Mouse (Mus musculus) forebrain, embryonic 12.5 days (tissue): Measurements from ENCODE around the gene Osbpl11. TPM values are rescaled to one million over a fixed set of nuclear protein-coding genes. Genes with fewer than 3 reads are reported as not detected.
"Not testable (repeated sequence)": the region's sequence is repeated elsewhere in the genome, so short reads cannot be mapped to it uniquely, and the experiment has no call there.

Experiments
- ATAC-seq: fragments of 200-750 bp; cut with Nextera tagmentation; 2 replicates; pipeline ENCODE4 v1.8.0; 2017; ENCODE audit warnings: moderate TSS enrichment; ENCODE audit not compliant: low FRiP score
- H3K27ac ChIP-seq: fragments of 300-500 bp; sonication (generic); 2 replicates; pipeline ENCODE4 v1.5.1; 2016; ENCODE audit warnings: mild to moderate bottlenecking
- H3K27me3 ChIP-seq: fragments of 300-500 bp; sonication (generic); 2 replicates; pipeline ENCODE4 v1.6.1; 2016; ENCODE audit warnings: mild to moderate bottlenecking
- H3K36me3 ChIP-seq: fragments of 300-500 bp; sonication (generic); replicated peaks from 2 replicates; pipeline ENCODE4 v1.6.1; 2016; ENCODE audit warnings: mild to moderate bottlenecking
- H3K4me1 ChIP-seq: fragments of 300-500 bp; sonication (generic); 2 replicates; pipeline ENCODE4 v1.6.1; 2016
- H3K4me2 ChIP-seq: fragments of 300-500 bp; sonication (generic); 2 replicates; pipeline ENCODE4 v1.6.1; 2016; ENCODE audit warnings: mild to moderate bottlenecking, moderate library complexity
- H3K4me3 ChIP-seq: fragments of 300-500 bp; sonication (generic); replicated peaks from 2 replicates; pipeline ENCODE4 v1.5.1; 2016; ENCODE audit warnings: mild to moderate bottlenecking
- H3K9ac ChIP-seq: fragments of 300-500 bp; sonication (generic); 2 replicates; pipeline ENCODE4 v1.6.1; 2016; ENCODE audit warnings: mild to moderate bottlenecking
- H3K9me3 ChIP-seq: fragments of 300-500 bp; sonication (generic); 2 replicates; pipeline ENCODE4 v1.6.1; 2016
- WGBS: fragments of 180-500 bp; shearing (Covaris S2); methylation state at CpG from one replicate; pipeline ENCODE4 v1.1.7; 2016; 5-methylcytosine and 5-hydroxymethylcytosine counted together
- polyA plus RNA-seq: library from polyadenylated mRNA; unstranded; fragments of >200 nt; fragmentation: Nextera tagmentation; extraction: Ambion mirVana; gene quantifications from 2 replicates; pipeline ENCODE4 v1.2.1, GENCODE M21; 2016

The Osbpl11 gene
- polyA plus RNA-seq, 1 experiment from 2014 or later, result 27.8 TPM

GRCm38 (mm10) chr16:33216313-33217003 is 31.6 kb downstream of the Osbpl11 start:
- H3K27ac ChIP-seq, result peak overlapping the region; percentile 62
- H3K4me3 ChIP-seq, result no peak overlapping the region
- H3K4me2 ChIP-seq, result peak overlapping the region; percentile 27; the same call in 1 of the 2 replicates
- H3K4me1 ChIP-seq, result peaks cover 12% of the 10 kb centered on the region
- ATAC-seq, result peak; percentile 49; the same call in 1 of the 2 replicates
- H3K27me3 ChIP-seq, result no peaks in the 10 kb centered on the region
- H3K9me3 ChIP-seq, result no peaks in the 10 kb centered on the region
- WGBS, result 36% methylated on average over 9 of the region's 9 CpGs
- no peak overlapping the region for H3K9ac ChIP-seq
- H3K36me3 ChIP-seq, result peaks cover 19% of the 10 kb centered on the region

- not testable (repeated sequence) for H3K27ac ChIP-seq, H3K4me2 ChIP-seq, ATAC-seq, H3K4me3 ChIP-seq, H3K27me3 ChIP-seq, H3K9me3 ChIP-seq
- H3K4me1 ChIP-seq, result peaks cover 12% of the 10 kb centered on the region
- H3K9ac ChIP-seq, result peak overlapping the region; percentile 7; the same call in 1 of the 2 replicates
- H3K36me3 ChIP-seq, result peaks cover 19% of the 10 kb centered on the region
- WGBS, result 68% methylated on average over 3 of the region's 3 CpGs
Observed at GRCm38 (mm10) chr16:33217553-33218085, 32.7 kb downstream of the Osbpl11 start.

- Histone ChIP-seq H3K27ac (no peak overlapping the region), H3K36me3 (peaks cover 32% of the 10 kb centered on the region), H3K9me3 (no peaks in the 10 kb centered on the region), H3K4me1 (no peaks in the 10 kb centered on the region; the same call in 1 of the 2 replicates), H3K9ac (no peak overlapping the region), H3K4me3 (no peak overlapping the region), H3K27me3 (no peaks in the 10 kb centered on the region), H3K4me2 (no peak overlapping the region)
- no peak for ATAC-seq
- WGBS, result 94% methylated on average over 3 of the region's 3 CpGs
Observed at GRCm38 (mm10) chr16:33222482-33222881, 37.6 kb downstream of the Osbpl11 start.

GRCm38 (mm10) chr16:33224381-33224780 is 39.5 kb downstream of the Osbpl11 start:
- 87% methylated on average over 5 of the region's 5 CpGs for WGBS
- Histone ChIP-seq H3K36me3 (peaks cover 48% of the 10 kb centered on the region), H3K4me2 (no peak overlapping the region), H3K27ac (no peak overlapping the region), H3K4me3 (no peak overlapping the region), H3K9me3 (no peaks in the 10 kb centered on the region), H3K9ac (no peak overlapping the region), H3K27me3 (no peaks in the 10 kb centered on the region), H3K4me1 (no peaks in the 10 kb centered on the region)
- ATAC-seq, result no peak

GRCm38 (mm10) chr16:33234128-33234527 is 49.3 kb downstream of the Osbpl11 start:
- Histone ChIP-seq H3K4me1 (no peaks in the 10 kb centered on the region), H3K4me2 (no peak overlapping the region), H3K9me3 (no peaks in the 10 kb centered on the region), H3K27me3 (no peaks in the 10 kb centered on the region), H3K27ac (no peak overlapping the region), H3K36me3 (peaks cover 51% of the 10 kb centered on the region), H3K4me3 (no peak overlapping the region), H3K9ac (no peak overlapping the region)
- 81% methylated on average over 12 of the region's 12 CpGs for WGBS
- ATAC-seq, result no peak

GRCm38 (mm10) chr16:33236151-33236550 is 51.3 kb downstream of the Osbpl11 start:
- no peak for ATAC-seq
- 93% methylated on average over 6 of the region's 6 CpGs for WGBS

GRCm38 (mm10) chr16:33239305-33239704 is 54.4 kb downstream of the Osbpl11 start:
- Histone ChIP-seq H3K4me2 (no peak overlapping the region), H3K4me3 (no peak overlapping the region), H3K27me3 (no peaks in the 10 kb centered on the region), H3K9me3 (no peaks in the 10 kb centered on the region), H3K27ac (no peak overlapping the region), H3K4me1 (no peaks in the 10 kb centered on the region), H3K36me3 (peaks cover 71% of the 10 kb centered on the region), H3K9ac (no peak overlapping the region)
- ATAC-seq, result no peak
- WGBS, result 100% methylated on average over 2 of the region's 2 CpGs

More at GRCm38 (mm10) chr16:33236151-33236550, 51.3 kb downstream of the Osbpl11 start:
- no peaks in the 10 kb centered on the region for H3K4me1 ChIP-seq
- no peak overlapping the region for H3K27ac ChIP-seq
- no peaks in the 10 kb centered on the region for H3K9me3 ChIP-seq
- no peak overlapping the region for H3K9ac ChIP-seq
- no peak overlapping the region for H3K4me2 ChIP-seq
- H3K4me3 ChIP-seq, result no peak overlapping the region
- no peaks in the 10 kb centered on the region for H3K27me3 ChIP-seq
- peaks cover 64% of the 10 kb centered on the region for H3K36me3 ChIP-seq

GRCm38 (mm10) chr16:33242046-33242445 is 57.2 kb downstream of the Osbpl11 start:
- Histone ChIP-seq H3K9ac (no peak overlapping the region), H3K4me1 (no peaks in the 10 kb centered on the region), H3K36me3 (peaks cover 65% of the 10 kb centered on the region), H3K4me2 (no peak overlapping the region), H3K27me3 (no peaks in the 10 kb centered on the region), H3K4me3 (no peak overlapping the region), H3K9me3 (no peaks in the 10 kb centered on the region), H3K27ac (no peak overlapping the region)
- 88% methylated on average over 6 of the region's 6 CpGs for WGBS
- ATAC-seq, result no peak

GRCm38 (mm10) chr16:33244136-33244691 is 59.3 kb downstream of the Osbpl11 start:
- no peak for ATAC-seq
- Histone ChIP-seq H3K4me1 (no peaks in the 10 kb centered on the region), H3K27me3 (no peaks in the 10 kb centered on the region), H3K27ac (no peak overlapping the region), H3K9me3 (no peaks in the 10 kb centered on the region), H3K4me2 (no peak overlapping the region), H3K4me3 (no peak overlapping the region), H3K36me3 (peaks cover 50% of the 10 kb centered on the region), H3K9ac (no peak overlapping the region)
- 89% methylated on average over 6 of the region's 6 CpGs for WGBS

- ATAC-seq, result no peak
- H3K27ac ChIP-seq, result 0 out of 2 replicates have a peak overlapping the region, but pooled peaks have one; percentile 31
- H3K36me3 ChIP-seq, result peaks cover 43% of the 10 kb centered on the region
- no peak overlapping the region for H3K4me2 ChIP-seq
- H3K9me3 ChIP-seq, result no peaks in the 10 kb centered on the region
- no peaks in the 10 kb centered on the region for H3K4me1 ChIP-seq
- no peak overlapping the region for H3K4me3 ChIP-seq
- no peak overlapping the region for H3K9ac ChIP-seq
- no peaks in the 10 kb centered on the region for H3K27me3 ChIP-seq
- 96% methylated on average over 9 of the region's 9 CpGs for WGBS
Observed at GRCm38 (mm10) chr16:33244933-33245470, 60.1 kb downstream of the Osbpl11 start.

GRCm38 (mm10) chr16:33246526-33246925 is 61.7 kb downstream of the Osbpl11 start:
- Histone ChIP-seq H3K4me1 (peaks cover 4% of the 10 kb centered on the region; the same call in 1 of the 2 replicates), H3K9me3 (no peaks in the 10 kb centered on the region), H3K9ac (no peak overlapping the region), H3K4me2 (no peak overlapping the region), H3K27ac (no peak overlapping the region), H3K4me3 (no peak overlapping the region), H3K36me3 (peaks cover 28% of the 10 kb centered on the region), H3K27me3 (no peaks in the 10 kb centered on the region)
- no peak for ATAC-seq
- 93% methylated on average over 5 of the region's 5 CpGs for WGBS

GRCm38 (mm10) chr16:33247006-33247405 is 62.1 kb downstream of the Osbpl11 start:
- Histone ChIP-seq H3K4me3 (no peak overlapping the region), H3K4me1 (peaks cover 6% of the 10 kb centered on the region), H3K9me3 (no peaks in the 10 kb centered on the region), H3K27me3 (no peaks in the 10 kb centered on the region), H3K9ac (no peak overlapping the region), H3K27ac (no peak overlapping the region), H3K4me2 (no peak overlapping the region), H3K36me3 (peaks cover 23% of the 10 kb centered on the region)
- no peak for ATAC-seq
- WGBS, result 86% methylated on average over 2 of the region's 2 CpGs
